Mouse (Mus musculus): ENCODE measurements around the gene Gpr84. TPM values are rescaled to one million over a fixed set of nuclear protein-coding genes. Genes with fewer than 3 reads are reported as not detected.
"Not testable (repeated sequence)": the region's sequence is repeated elsewhere in the genome, so short reads cannot be mapped to it uniquely, and the experiment has no call there.

Gene Gpr84
- polyA plus RNA-seq, 1 experiment: 0.13 TPM

DNA sequence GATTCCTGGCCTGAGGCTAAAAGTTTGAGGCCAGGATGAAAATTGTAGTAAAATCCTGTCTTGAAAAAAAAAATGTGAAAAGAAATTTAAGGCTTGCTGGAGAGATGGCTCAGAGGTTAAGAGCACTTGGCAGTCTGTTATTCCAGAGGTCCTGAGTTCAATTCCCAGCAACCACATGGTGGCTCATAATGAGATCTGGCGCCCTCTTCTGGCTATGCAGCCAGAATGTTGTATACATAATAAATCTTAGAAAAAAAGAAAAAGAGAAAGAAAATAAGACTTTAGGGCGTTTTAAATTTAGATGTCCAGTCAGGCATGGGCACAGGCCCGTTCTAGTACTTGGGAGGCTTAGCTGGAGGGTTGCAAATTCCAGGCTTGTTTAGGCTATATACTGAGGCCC, 30.7 kb downstream of the Gpr84 start:
- Histone ChIP-seq H3K27ac (ENCODE audit: insufficient read depth, low read depth, low read length) (no peak overlapping the region), H3K27me3 (replicated peaks; ENCODE audit: control insufficient read depth, insufficient read depth, low read length) (no peaks in the 10 kb centered on the region), H3K4me3 (ENCODE audit: insufficient read depth, low read depth, low read length) (no peak overlapping the region), H3K36me3 (ENCODE audit: control insufficient read depth, insufficient read depth, low read length) (no peaks in the 10 kb centered on the region; the same call in 1 of the 2 replicates), H3K4me1 (ENCODE audit: control insufficient read depth, insufficient read depth, low read length) (peaks cover 10% of the 10 kb centered on the region; the same call in 1 of the 2 replicates)
- WGBS: 34% methylated on average over 3 of the region's 3 CpGs
- peak; percentile 45 for DNase-seq
- peak; percentile 39 for TF ChIP-seq CTCF (conservative IDR thresholded peaks at IDR 0.05; ENCODE audit: insufficient read depth, insufficient read length, low read depth, low read length)
- no peak for TF ChIP-seq POLR2A (IDR thresholded peaks at IDR 0.05; ENCODE audit: low read depth, low read length)

- TF ChIP-seq CTCF (conservative IDR thresholded peaks at IDR 0.05; ENCODE audit: insufficient read depth, insufficient read length, low read depth, low read length) (no peak), POLR2A (IDR thresholded peaks at IDR 0.05; ENCODE audit: low read depth, low read length) (no peak)
- DNase-seq: no peak
- no peaks in the 10 kb centered on the region; the same call in 1 of the 2 replicates for H3K36me3 ChIP-seq (ENCODE audit: control insufficient read depth, insufficient read depth, low read length)
- H3K4me1 ChIP-seq (ENCODE audit: control insufficient read depth, insufficient read depth, low read length): peaks cover 16% of the 10 kb centered on the region; the same call in 1 of the 2 replicates
- WGBS: 47% methylated on average over 7 of the region's 7 CpGs
- no peak overlapping the region for H3K27ac ChIP-seq (ENCODE audit: insufficient read depth, low read depth, low read length)
- H3K27me3 ChIP-seq (replicated peaks; ENCODE audit: control insufficient read depth, insufficient read depth, low read length): no peaks in the 10 kb centered on the region
- H3K4me3 ChIP-seq (ENCODE audit: insufficient read depth, low read depth, low read length): no peak overlapping the region
Observed at GRCm38 (mm10) chr15:103277949-103278348, 32.5 kb downstream of the Gpr84 start.

GRCm38 (mm10) chr15:103275943-103276342, 34.5 kb downstream of the Gpr84 start:
- WGBS: 92% methylated on average over 3 of the region's 3 CpGs
- H3K36me3 ChIP-seq (ENCODE audit: control insufficient read depth, insufficient read depth, low read length); H3K4me3 ChIP-seq (ENCODE audit: insufficient read depth, low read depth, low read length); DNase-seq; H3K27ac ChIP-seq (ENCODE audit: insufficient read depth, low read depth, low read length); H3K27me3 ChIP-seq (replicated peaks; ENCODE audit: control insufficient read depth, insufficient read depth, low read length): not testable (repeated sequence)
- peaks cover 11% of the 10 kb centered on the region; the same call in 1 of the 2 replicates for H3K4me1 ChIP-seq (ENCODE audit: control insufficient read depth, insufficient read depth, low read length)

GRCm38 (mm10) chr15:103272419-103273279, 37.8 kb downstream of the Gpr84 start, which contains the start of gene Copz1:
Copz1 (plus strand) TSS chr15:103272714.
- WGBS: under 1% methylated on average over 38 of the region's 38 CpGs
- TF ChIP-seq CTCF (conservative IDR thresholded peaks at IDR 0.05; ENCODE audit: insufficient read depth, insufficient read length, low read depth, low read length) (peak; percentile 23; the same call in 1 of the 2 replicates), POLR2A (IDR thresholded peaks at IDR 0.05; ENCODE audit: low read depth, low read length) (peak; percentile 81)
- DNase-seq: peak; percentile 99
- Histone ChIP-seq H3K27ac (ENCODE audit: insufficient read depth, low read depth, low read length) (no peak within 1 kb of the TSS), H3K4me3 (ENCODE audit: insufficient read depth, low read depth, low read length) (peak within 1 kb of the TSS; percentile 66), H3K4me1 (ENCODE audit: control insufficient read depth, insufficient read depth, low read length) (peaks cover 6% of the 10 kb centered on the region; the same call in 1 of the 2 replicates), H3K27me3 (replicated peaks; ENCODE audit: control insufficient read depth, insufficient read depth, low read length) (no peaks in the 10 kb centered on the region), H3K36me3 (ENCODE audit: control insufficient read depth, insufficient read depth, low read length) (no peaks in the 10 kb centered on the region)

DNA sequence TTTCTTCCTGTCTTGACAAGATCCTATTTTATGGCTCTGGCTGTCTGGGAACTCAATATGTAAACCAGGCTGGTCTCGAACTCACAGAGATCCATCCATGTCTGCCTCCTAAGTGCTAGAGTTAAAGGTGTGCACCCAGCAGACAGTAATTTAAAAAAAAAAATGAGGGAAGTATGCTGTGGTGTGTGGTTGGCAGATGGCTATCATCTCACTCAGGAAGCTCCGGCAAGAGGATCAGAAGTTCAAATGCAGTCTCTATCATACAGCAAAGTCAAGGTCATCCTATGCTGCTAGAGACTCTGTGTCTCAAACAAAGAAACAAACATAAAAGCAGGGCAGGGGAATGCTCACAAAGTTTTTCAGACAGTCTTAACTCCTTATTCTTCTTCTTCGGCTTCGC, 41.5 kb downstream of the Gpr84 start:
- peaks cover 2% of the 10 kb centered on the region; the same call in 1 of the 2 replicates for H3K4me1 ChIP-seq (ENCODE audit: control insufficient read depth, insufficient read depth, low read length)
- H3K27me3 ChIP-seq (replicated peaks; ENCODE audit: control insufficient read depth, insufficient read depth, low read length): no peaks in the 10 kb centered on the region
- TF ChIP-seq CTCF (conservative IDR thresholded peaks at IDR 0.05; ENCODE audit: insufficient read depth, insufficient read length, low read depth, low read length): no peak
- no peak for TF ChIP-seq POLR2A (IDR thresholded peaks at IDR 0.05; ENCODE audit: low read depth, low read length)
- no peak overlapping the region for H3K27ac ChIP-seq (ENCODE audit: insufficient read depth, low read depth, low read length)
- no peak for DNase-seq
- WGBS: 80% methylated on average over 4 of the region's 4 CpGs
- no peaks in the 10 kb centered on the region for H3K36me3 ChIP-seq (ENCODE audit: control insufficient read depth, insufficient read depth, low read length)
- H3K4me3 ChIP-seq (ENCODE audit: insufficient read depth, low read depth, low read length): no peak overlapping the region

DNA sequence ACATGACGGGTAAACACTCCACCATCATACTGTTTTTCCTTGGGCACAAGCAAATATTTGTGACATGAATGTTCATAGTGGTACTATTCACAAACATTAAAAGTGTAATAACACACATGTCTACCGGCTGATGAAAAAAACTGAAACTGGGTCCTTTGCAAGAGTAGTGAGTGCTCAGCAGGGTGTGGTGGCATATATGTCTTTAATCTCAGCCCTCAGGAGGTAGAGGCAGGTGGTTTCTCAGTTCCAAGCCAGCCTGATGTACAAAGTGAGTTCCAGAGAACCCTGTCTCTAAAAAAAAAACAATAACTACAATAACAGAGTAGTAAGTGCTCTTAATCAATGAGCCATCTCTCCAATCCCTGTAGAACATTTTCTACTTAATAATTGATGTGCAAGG, 45.6 kb downstream of the Gpr84 start:
- Histone ChIP-seq H3K4me3 (ENCODE audit: insufficient read depth, low read depth, low read length) (no peak overlapping the region), H3K27ac (ENCODE audit: insufficient read depth, low read depth, low read length) (no peak overlapping the region), H3K36me3 (ENCODE audit: control insufficient read depth, insufficient read depth, low read length) (no peaks in the 10 kb centered on the region), H3K27me3 (replicated peaks; ENCODE audit: control insufficient read depth, insufficient read depth, low read length) (no peaks in the 10 kb centered on the region), H3K4me1 (ENCODE audit: control insufficient read depth, insufficient read depth, low read length) (no peaks in the 10 kb centered on the region)
- no peak for TF ChIP-seq POLR2A (IDR thresholded peaks at IDR 0.05; ENCODE audit: low read depth, low read length)
- no peak for TF ChIP-seq CTCF (conservative IDR thresholded peaks at IDR 0.05; ENCODE audit: insufficient read depth, insufficient read length, low read depth, low read length)
- 91% methylated on average over 2 of the region's 2 CpGs for WGBS
- DNase-seq: no peak

DNA sequence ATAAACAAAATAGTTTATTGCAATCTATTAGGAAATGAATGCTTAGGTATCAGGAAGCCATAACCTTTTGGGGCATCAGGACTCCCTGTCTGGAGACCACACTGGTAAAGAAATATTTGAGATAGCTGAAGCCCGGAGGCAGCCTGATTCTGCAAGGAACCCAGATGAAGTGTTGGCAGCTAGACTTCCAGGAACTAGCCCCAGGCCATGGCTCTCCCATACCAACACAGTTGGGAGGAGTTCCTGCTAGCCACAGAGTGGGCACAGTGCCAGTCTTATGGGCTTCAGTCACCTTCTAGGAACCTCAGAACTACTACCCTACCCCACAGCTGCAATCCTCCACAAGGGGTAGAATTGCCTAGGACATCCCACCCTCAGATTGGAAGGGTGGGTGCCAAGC, 50.4 kb downstream of the Gpr84 start:
- H3K27ac ChIP-seq (ENCODE audit: insufficient read depth, low read depth, low read length): no peak overlapping the region
- H3K4me3 ChIP-seq (ENCODE audit: insufficient read depth, low read depth, low read length): no peak overlapping the region
- H3K27me3 ChIP-seq (replicated peaks; ENCODE audit: control insufficient read depth, insufficient read depth, low read length): no peaks in the 10 kb centered on the region
- WGBS: 26% methylated on average over 1 of the region's 1 CpGs
- peak; percentile 42 for DNase-seq
- TF ChIP-seq POLR2A (IDR thresholded peaks at IDR 0.05; ENCODE audit: low read depth, low read length) (no peak), CTCF (conservative IDR thresholded peaks at IDR 0.05; ENCODE audit: insufficient read depth, insufficient read length, low read depth, low read length) (no peak)
- H3K36me3 ChIP-seq (ENCODE audit: control insufficient read depth, insufficient read depth, low read length): no peaks in the 10 kb centered on the region
- H3K4me1 ChIP-seq (ENCODE audit: control insufficient read depth, insufficient read depth, low read length): no peaks in the 10 kb centered on the region

Data from kidney, adult 2 months (tissue).